Mouse (Mus musculus) forebrain, embryonic 13.5 days (tissue): ENCODE measurements around the gene Cntnap2. TPM values are rescaled to one million over a fixed set of nuclear protein-coding genes. Genes with fewer than 3 reads are reported as not detected.

Experiments
- ATAC-seq: fragments of 200-750 bp; cut with Nextera tagmentation; 2 replicates; pipeline ENCODE4 v1.8.0; 2017
- H3K27ac ChIP-seq: fragments of 300-500 bp; sonication (generic); 2 replicates; pipeline ENCODE4 v1.5.1; 2015; ENCODE audit warnings: inconsistent platforms, mild to moderate bottlenecking, moderate library complexity
- H3K27me3 ChIP-seq: fragments of 300-500 bp; sonication (generic); 2 replicates; pipeline ENCODE4 v1.6.1; 2015; ENCODE audit warnings: mild to moderate bottlenecking, inconsistent platforms
- H3K36me3 ChIP-seq: fragments of 300-500 bp; sonication (generic); 2 replicates; pipeline ENCODE4 v1.6.1; 2015; ENCODE audit warnings: mild to moderate bottlenecking, inconsistent platforms; ENCODE audit not compliant: poor library complexity, severe bottlenecking
- H3K4me1 ChIP-seq: fragments of 300-500 bp; sonication (generic); 2 replicates; pipeline ENCODE4 v1.6.1; 2015; ENCODE audit warnings: inconsistent platforms
- H3K4me2 ChIP-seq: fragments of 300-500 bp; sonication (generic); 2 replicates; pipeline ENCODE4 v1.6.1; 2015; ENCODE audit warnings: inconsistent platforms, mild to moderate bottlenecking, moderate library complexity
- H3K4me3 ChIP-seq: fragments of 300-500 bp; sonication (generic); 2 replicates; pipeline ENCODE4 v1.5.1; 2015; ENCODE audit warnings: mild to moderate bottlenecking, inconsistent platforms
- H3K9ac ChIP-seq: fragments of 300-500 bp; sonication (generic); 2 replicates; pipeline ENCODE4 v1.6.1; 2015; ENCODE audit warnings: mild to moderate bottlenecking, inconsistent platforms
- H3K9me3 ChIP-seq: fragments of 300-500 bp; sonication (generic); replicated peaks from 2 replicates; pipeline ENCODE4 v1.6.1; 2016; ENCODE audit warnings: inconsistent platforms
- WGBS: fragments of 180-500 bp; shearing (Covaris S2); methylation state at CpG from one replicate; pipeline ENCODE4 v1.1.7; 2015; 5-methylcytosine and 5-hydroxymethylcytosine counted together
- polyA plus RNA-seq: library from polyadenylated mRNA; unstranded; fragments of >200 nt; fragmentation: Nextera tagmentation; extraction: Ambion mirVana; gene quantifications from 2 replicates; pipeline ENCODE4 v1.2.1, GENCODE M21; 2015

Cntnap2 gene
- polyA plus RNA-seq, 1 experiment from 2014 or later = 83.7 TPM

DNA sequence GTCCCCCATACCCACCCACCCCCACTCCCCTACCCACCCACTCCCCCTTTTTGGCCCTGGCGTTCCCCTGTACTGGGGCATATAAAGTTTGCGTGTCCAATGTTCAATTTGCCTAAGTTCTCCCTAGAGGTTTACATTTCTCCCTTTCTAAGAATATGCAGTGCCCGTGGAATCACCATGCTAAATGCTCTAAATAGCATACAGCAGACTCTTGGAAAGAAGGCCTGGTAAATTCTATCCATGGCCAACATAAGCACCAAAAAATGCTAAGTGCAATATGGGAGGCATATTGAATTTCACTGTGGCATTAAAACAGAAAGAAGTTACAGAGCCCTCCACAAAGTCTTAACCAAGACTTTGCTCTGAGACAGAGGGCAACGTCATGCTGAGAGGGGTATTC lies 177.4 kb downstream of the Cntnap2 start:
- Histone ChIP-seq H3K9me3 (no peaks in the 10 kb centered on the region), H3K27ac (no peak overlapping the region), H3K9ac (no peak overlapping the region), H3K4me1 (no peaks in the 10 kb centered on the region), H3K27me3 (no peaks in the 10 kb centered on the region), H3K4me2 (no peak overlapping the region), H3K36me3 (no peaks in the 10 kb centered on the region), H3K4me3 (no peak overlapping the region)
- whole genome bisulfite sequencing = 93% methylated on average over 4 of the region's 4 CpGs
- no peak for ATAC-seq

DNA sequence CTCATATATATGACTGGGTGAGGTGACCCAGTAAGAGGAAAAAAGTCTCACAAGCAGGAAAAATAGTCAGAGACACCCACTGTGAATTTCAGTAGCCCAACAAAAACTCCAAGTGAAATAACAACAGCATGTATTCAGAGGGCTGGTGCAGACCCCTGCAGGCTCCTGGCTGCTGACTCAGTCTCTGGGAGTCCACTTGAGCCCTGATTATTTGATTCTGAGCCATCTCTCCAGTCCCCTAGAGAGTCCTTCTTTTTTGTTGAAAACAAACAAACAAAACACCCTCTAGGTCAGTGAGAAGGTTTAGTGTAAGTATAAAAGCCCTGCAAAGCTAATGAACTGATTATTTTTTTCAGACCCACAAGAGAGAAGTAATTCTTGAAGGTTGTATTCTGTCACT lies 179.0 kb downstream of the Cntnap2 start:
- Histone ChIP-seq H3K4me1 (no peaks in the 10 kb centered on the region), H3K4me2 (no peak overlapping the region), H3K36me3 (no peaks in the 10 kb centered on the region), H3K9me3 (no peaks in the 10 kb centered on the region), H3K27ac (no peak overlapping the region), H3K27me3 (no peaks in the 10 kb centered on the region), H3K4me3 (no peak overlapping the region), H3K9ac (no peak overlapping the region)
- ATAC-seq = no peak; the same call in 1 of the 2 replicates

DNA sequence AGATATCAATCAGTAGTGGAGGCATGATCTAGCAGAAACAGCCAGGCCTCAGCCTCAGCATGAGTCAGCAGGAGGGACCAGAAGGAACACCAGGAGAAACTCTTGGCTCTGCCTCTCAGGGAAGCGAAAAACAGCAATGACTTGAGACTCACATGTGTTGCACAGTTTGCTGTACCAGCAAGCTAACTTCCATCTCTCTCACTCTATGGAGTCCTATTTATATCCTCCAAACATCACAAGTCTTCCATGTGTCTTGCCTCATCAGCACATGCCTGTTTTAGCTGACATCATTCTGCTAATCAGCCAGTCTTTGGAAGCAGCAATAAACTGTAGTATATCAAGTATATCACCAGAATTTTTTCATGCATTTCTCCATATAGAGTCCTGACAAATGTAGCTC lies 182.1 kb downstream of the Cntnap2 start:
- no peak for ATAC-seq
- Histone ChIP-seq H3K36me3 (no peaks in the 10 kb centered on the region), H3K4me3 (no peak overlapping the region), H3K27me3 (no peaks in the 10 kb centered on the region), H3K9ac (no peak overlapping the region), H3K4me2 (no peak overlapping the region), H3K9me3 (no peaks in the 10 kb centered on the region), H3K4me1 (no peaks in the 10 kb centered on the region), H3K27ac (no peak overlapping the region)
- WGBS = 97% methylated on average over 1 of the region's 1 CpGs

DNA sequence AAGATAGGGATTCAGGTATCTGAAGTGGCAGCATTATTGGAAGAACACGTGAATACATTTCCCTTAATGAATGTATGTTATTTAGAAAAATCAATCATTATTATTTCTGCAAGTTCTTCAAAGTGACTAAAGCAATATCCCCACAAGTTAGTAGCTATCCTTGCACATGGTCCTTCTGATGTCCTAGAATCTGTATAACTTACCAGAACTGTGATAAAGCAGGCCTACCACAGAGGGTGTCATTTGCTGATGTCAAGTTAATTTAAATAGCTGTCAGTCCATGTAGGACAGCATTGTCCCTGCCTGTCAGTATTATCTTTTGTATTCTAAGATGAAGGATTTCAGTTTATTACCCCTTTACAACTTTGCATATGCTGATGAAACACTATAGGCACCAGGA lies 185.5 kb downstream of the Cntnap2 start:
- WGBS = 88% methylated on average over 1 of the region's 1 CpGs
- no peak for ATAC-seq
- Histone ChIP-seq H3K4me2 (no peak overlapping the region), H3K27ac (no peak overlapping the region), H3K9me3 (no peaks in the 10 kb centered on the region), H3K27me3 (no peaks in the 10 kb centered on the region), H3K9ac (no peak overlapping the region), H3K4me1 (no peaks in the 10 kb centered on the region), H3K36me3 (no peaks in the 10 kb centered on the region), H3K4me3 (no peak overlapping the region)

DNA sequence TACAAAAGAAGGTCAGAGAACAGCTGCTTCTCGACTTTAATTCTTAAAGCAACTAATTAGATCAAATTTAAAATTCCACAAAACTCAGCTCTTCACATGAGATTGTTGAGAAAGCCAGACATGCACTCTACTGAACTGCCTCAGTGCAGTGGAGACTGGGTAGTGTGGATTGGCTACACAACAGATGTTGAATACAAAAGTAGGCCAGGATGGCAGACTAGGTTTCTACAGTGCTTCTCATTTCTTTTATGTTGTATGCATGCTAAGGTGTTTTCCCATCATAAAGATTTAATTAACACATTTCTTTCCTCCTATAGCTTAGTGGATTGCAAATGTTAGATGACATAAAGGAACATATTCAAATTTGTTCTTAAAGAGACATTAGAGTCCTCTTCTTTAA lies 198.9 kb downstream of the Cntnap2 start:
- Histone ChIP-seq H3K9me3 (no peaks in the 10 kb centered on the region), H3K9ac (no peak overlapping the region), H3K4me3 (no peak overlapping the region), H3K27me3 (no peaks in the 10 kb centered on the region), H3K4me1 (no peaks in the 10 kb centered on the region), H3K27ac (no peak overlapping the region), H3K4me2 (no peak overlapping the region), H3K36me3 (no peaks in the 10 kb centered on the region)
- no peak for ATAC-seq
- WGBS = 82% methylated on average over 1 of the region's 1 CpGs

DNA sequence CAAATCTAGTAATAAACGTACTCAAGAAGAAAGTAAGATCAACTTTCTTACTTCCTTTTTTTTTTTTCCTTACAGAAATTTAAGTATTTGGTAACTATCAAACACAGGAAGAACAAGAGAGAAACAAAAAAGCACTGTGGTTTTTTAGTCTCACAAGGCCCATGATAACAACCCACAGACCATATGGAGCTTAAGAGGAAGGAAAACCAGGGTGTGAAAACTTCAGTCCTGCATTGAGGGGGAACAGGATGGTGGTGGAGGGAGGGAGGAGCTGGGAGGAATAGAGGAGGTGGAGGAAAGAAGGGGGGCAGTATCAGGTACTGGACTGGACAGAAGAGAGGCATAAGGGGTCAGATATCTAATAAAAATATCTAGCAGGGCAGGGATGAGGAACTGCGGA lies 212.4 kb downstream of the Cntnap2 start:
- no peak overlapping the region for H3K9ac ChIP-seq
- ATAC-seq = no peak
- H3K4me1 ChIP-seq = no peaks in the 10 kb centered on the region
- H3K27me3 ChIP-seq = no peaks in the 10 kb centered on the region
- H3K9me3 ChIP-seq = no peaks in the 10 kb centered on the region
- H3K36me3 ChIP-seq = no peaks in the 10 kb centered on the region
- H3K4me3 ChIP-seq = no peak overlapping the region
- WGBS = 82% methylated on average over 2 of the region's 2 CpGs
- no peak overlapping the region for H3K27ac ChIP-seq
- no peak overlapping the region for H3K4me2 ChIP-seq

DNA sequence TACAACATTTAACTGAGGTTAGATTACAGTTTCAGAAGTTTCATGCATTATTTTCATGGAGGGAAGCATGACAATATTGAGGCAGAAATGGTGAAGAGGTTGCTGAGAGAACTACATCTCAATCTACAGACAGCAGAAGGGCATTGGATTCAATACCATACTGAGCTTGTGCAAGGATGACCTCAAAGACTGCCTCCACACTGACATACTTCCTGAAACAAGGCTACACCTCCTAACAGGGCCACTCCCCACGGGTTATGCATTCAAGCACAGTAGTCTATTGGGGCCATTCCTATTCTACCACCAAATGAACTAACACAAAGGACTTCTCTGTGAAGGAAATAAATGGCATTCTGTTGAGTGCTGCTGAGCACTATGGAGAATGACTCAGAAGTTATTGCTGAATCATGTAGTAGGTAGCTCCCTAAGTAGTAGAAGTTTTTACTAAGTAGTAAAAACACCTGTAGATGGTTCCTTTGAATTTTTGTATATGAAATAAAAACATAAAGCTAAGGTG lies 214.2 kb downstream of the Cntnap2 start:
- ATAC-seq = no peak
- Histone ChIP-seq H3K9ac (no peak overlapping the region), H3K9me3 (no peaks in the 10 kb centered on the region), H3K4me2 (no peak overlapping the region), H3K4me3 (no peak overlapping the region), H3K27me3 (no peaks in the 10 kb centered on the region), H3K36me3 (no peaks in the 10 kb centered on the region), H3K4me1 (no peaks in the 10 kb centered on the region), H3K27ac (no peak overlapping the region)
- WGBS = 38% methylated on average over 1 of the region's 1 CpGs

DNA sequence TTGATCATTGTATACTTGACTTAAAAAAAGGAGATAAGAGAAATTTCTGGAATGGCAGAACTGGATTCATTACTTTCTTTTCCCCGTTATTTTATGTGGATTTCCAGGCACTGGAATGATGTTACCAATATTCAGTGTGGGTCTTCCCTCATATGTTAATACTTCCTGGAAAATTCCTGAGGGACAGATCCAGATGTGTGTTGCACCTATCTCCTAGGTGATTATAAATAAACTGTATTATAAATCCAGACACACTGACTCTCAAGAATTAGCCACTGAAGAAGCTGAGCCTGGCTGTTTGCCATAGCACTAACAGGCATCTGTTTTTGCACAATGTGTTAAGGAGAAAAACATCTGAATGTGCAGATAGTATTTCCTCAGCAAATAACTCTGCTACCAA lies 231.0 kb downstream of the Cntnap2 start:
- Histone ChIP-seq H3K9ac (no peak overlapping the region), H3K4me3 (no peak overlapping the region), H3K36me3 (no peaks in the 10 kb centered on the region), H3K4me1 (no peaks in the 10 kb centered on the region), H3K27ac (no peak overlapping the region), H3K9me3 (no peaks in the 10 kb centered on the region), H3K27me3 (no peaks in the 10 kb centered on the region), H3K4me2 (no peak overlapping the region)
- ATAC-seq = no peak
- WGBS = 83% methylated on average over 1 of the region's 1 CpGs

DNA sequence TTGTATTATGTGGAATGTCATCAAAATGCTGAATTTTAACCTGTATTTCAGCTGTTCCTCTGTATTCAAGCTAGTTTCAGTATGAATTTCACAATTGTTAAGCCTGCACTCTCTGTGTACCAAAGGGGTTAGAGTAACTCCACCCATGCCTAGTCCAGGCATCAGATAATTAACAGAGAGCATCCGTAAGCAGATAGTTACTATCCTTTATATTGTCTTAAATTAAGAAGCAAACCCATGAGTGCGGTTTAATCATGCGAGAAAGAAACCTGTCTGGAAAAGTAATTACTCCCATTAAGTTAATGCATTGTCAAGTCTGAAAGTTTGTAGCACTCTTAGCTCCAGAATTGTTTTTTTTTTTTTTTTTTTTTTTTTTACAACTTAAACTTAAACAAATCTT lies 258.3 kb downstream of the Cntnap2 start:
- WGBS = 71% methylated on average over 3 of the region's 3 CpGs
- Histone ChIP-seq H3K4me3 (no peak overlapping the region), H3K27me3 (no peaks in the 10 kb centered on the region), H3K9ac (no peak overlapping the region), H3K9me3 (no peaks in the 10 kb centered on the region; the same call in 1 of the 2 replicates), H3K4me2 (no peak overlapping the region), H3K27ac (no peak overlapping the region), H3K4me1 (no peaks in the 10 kb centered on the region), H3K36me3 (no peaks in the 10 kb centered on the region)
- ATAC-seq = no peak

DNA sequence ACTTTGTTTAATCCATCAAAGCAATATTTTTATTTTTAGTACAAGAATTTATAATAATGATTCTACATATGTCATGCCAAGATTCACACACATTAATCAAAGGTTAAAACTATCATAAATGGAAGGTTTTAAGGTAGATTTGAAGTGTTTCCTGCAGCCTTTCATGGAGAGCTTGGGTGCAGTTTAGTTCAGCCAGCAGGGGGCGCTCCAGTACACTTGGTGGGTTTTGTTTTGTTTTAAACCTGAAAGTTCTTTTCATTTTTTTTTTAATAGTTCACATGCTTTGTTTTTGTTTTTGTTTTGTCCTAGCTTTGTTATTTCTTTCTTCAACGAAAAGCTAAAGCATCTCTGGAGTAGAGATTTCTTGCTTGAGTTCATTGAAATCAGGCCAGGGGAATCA lies 264.3 kb downstream of the Cntnap2 start:
- Histone ChIP-seq H3K4me1 (no peaks in the 10 kb centered on the region), H3K4me3 (no peak overlapping the region), H3K9me3 (no peaks in the 10 kb centered on the region), H3K27me3 (no peaks in the 10 kb centered on the region), H3K9ac (no peak overlapping the region), H3K36me3 (no peaks in the 10 kb centered on the region), H3K4me2 (no peak overlapping the region), H3K27ac (no peak overlapping the region)
- WGBS = 5% methylated on average over 2 of the region's 2 CpGs
- ATAC-seq = no peak

DNA sequence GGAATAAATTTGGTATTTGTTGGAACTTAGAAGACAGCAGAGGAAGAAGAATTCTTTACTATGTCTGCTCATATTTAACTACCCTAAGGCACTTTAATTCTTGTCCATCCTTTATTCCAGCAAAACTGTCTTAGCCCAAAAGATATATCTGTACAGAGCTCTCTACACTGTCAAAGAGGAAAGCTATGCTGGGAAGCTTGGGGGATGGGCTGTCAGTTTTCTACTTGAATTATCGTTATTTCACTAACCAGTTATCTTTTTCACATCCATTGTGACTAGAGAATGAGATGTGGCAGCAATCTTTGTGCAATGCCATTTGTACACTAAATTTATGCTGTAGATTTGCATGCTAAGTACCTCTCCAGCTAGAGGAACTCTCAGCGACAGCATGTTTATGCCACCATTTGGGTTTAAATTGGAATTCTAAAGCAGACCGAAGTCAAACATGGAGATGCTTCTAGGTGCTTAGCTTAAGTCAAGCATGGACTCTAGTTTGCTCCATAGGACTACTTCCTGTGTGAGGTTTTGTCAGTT lies 268.9 kb downstream of the Cntnap2 start:
- 75% methylated on average over 3 of the region's 3 CpGs for WGBS
- peak; percentile 59; the same call in 1 of the 2 replicates for ATAC-seq
- no peak overlapping the region for H3K27ac ChIP-seq
- no peaks in the 10 kb centered on the region for H3K9me3 ChIP-seq
- no peaks in the 10 kb centered on the region for H3K36me3 ChIP-seq
- no peak overlapping the region for H3K4me2 ChIP-seq
- no peaks in the 10 kb centered on the region for H3K27me3 ChIP-seq
- H3K9ac ChIP-seq = no peak overlapping the region
- H3K4me1 ChIP-seq = no peaks in the 10 kb centered on the region
- no peak overlapping the region for H3K4me3 ChIP-seq

DNA sequence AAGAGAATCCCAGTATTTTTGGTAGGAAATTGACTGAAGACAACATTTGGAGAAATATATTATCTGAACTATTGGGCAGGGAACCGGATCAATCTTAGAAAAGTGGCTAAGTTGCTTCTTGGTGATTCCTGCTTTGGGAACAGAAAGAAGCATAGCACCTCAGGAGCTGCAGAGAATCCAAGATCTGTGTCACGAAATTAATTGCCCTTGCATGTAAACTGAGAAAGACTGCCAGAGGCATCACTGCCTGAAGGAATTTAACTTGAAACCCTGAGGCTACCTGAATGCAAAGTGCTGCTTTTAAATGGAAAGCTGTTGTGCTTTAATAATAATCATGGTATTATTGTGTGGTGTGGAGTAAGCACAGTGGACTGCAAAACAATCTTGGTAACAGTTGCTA lies 286.2 kb downstream of the Cntnap2 start:
- Histone ChIP-seq H3K4me2 (no peak overlapping the region), H3K4me3 (no peak overlapping the region), H3K4me1 (no peaks in the 10 kb centered on the region), H3K36me3 (no peaks in the 10 kb centered on the region), H3K9ac (no peak overlapping the region), H3K27ac (no peak overlapping the region), H3K27me3 (no peaks in the 10 kb centered on the region), H3K9me3 (no peaks in the 10 kb centered on the region)
- WGBS = 63% methylated on average over 2 of the region's 2 CpGs
- ATAC-seq = no peak

DNA sequence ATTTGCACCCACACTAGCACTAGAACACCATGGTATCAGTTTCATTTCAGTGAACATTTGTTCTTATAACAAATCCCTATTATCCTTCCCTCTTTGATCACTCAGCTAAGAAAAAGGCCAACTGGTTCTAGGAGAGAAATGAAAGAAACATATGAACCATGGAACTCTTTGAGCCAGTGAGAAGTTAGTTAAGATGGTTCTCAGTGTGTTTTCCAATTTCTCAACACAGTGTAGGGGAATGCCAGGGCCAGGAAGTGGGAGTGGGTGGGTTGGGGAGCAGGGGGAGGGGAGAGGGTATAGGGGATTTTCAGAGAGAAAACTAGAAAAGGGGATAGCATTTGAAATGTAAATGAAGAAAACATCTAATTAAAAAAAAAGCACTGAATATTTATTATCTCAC lies 286.8 kb downstream of the Cntnap2 start:
- Histone ChIP-seq H3K9ac (no peak overlapping the region), H3K4me3 (no peak overlapping the region), H3K9me3 (no peaks in the 10 kb centered on the region), H3K4me2 (no peak overlapping the region), H3K27me3 (no peaks in the 10 kb centered on the region), H3K4me1 (no peaks in the 10 kb centered on the region), H3K27ac (no peak overlapping the region), H3K36me3 (no peaks in the 10 kb centered on the region)
- no peak for ATAC-seq
